Mouse (Mus musculus): Measurements from ENCODE around the gene Nr1i3. TPM values are rescaled to one million over a fixed set of nuclear protein-coding genes. Genes with fewer than 3 reads are reported as not detected.

The Nr1i3 gene
- polyA plus RNA-seq, 1 experiment from 2014 or later, result 0.35 TPM

DNA sequence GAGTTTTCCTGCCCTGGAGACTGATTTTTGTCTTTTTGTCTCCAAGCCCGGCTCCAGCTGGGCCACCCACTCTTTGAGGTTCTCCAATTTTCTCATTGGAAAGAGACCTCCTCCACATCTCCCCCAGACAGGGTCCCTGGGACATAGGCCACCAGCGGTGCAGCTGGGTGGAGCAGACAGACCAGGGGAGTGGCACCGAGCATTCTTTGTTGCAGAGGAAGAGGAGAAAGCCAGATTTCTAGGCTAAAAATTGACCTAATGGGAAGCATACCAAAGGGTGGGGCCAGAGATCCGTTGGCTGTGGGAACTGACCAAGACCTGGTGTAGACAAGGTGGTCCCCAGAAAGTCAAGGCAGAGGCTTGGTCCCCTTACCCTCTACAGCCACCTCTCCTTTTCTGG lies 34.1 kb downstream of the Nr1i3 start:
- Histone ChIP-seq H3K4me2 (peak overlapping the region; percentile 83), H3K9ac (no peak overlapping the region), H3K4me1 (replicated peaks) (peaks cover 58% of the 10 kb centered on the region), H3K4me3 (peak overlapping the region; percentile 70; the same call in 1 of the 2 replicates), H3K9me3 (replicated peaks) (no peaks in the 10 kb centered on the region), H3K36me3 (peaks cover 18% of the 10 kb centered on the region), H3K27me3 (peaks cover 3% of the 10 kb centered on the region; the same call in 1 of the 2 replicates), H3K27ac (peak overlapping the region; percentile 93)
- no peak for ATAC-seq (replicated peaks; ENCODE audit: insufficient number of reproducible peaks, insufficient read depth, low FRiP score, low read depth)
- 27% methylated on average over 4 of the region's 4 CpGs for WGBS

DNA sequence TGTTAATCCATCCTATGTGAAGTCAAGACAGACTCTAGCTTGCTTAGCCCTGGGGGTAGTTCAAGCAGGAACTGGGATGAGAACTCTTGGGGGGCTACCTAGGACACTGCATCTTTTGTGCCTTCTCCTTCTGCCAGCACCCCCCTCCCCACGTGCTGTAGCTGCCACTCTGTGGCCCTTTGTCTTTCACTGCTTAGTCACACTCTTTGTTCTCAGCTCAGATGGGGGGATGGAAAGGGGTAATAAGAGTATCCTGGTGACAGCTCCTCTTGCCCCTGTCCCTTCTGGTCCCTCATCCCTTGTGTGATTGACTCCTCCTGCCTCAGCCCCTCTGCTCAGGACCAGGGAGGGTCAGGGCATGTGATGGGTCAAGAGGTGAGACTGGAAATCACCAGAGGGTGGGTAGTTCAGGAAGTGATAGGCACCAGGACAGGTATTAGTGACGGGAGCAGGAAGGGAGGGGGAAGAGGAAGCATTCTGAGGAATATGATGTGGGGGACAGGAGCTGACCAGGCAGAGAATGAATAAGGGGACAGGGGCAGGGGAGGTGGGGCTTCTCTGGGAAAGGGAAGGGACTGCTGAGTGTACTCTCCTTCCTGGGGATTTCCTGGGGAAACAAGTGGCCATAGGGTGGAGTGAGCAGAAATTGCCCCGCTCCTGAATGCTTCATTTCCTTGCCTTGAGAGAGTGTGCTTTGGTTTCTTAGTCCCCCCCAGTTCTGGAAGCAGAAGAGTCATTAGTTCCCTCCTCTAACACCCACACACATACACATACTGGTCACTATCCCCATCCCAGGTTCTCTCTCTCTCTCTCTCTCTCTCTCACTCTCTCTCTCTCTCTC lies 34.8 kb downstream of the Nr1i3 start:
- Histone ChIP-seq H3K4me1 (replicated peaks) (peaks cover 58% of the 10 kb centered on the region), H3K36me3 (peaks cover 11% of the 10 kb centered on the region), H3K27me3 (peaks cover 3% of the 10 kb centered on the region; the same call in 1 of the 2 replicates), H3K4me3 (no peak overlapping the region), H3K9ac (no peak overlapping the region), H3K9me3 (replicated peaks) (no peaks in the 10 kb centered on the region), H3K27ac (peak overlapping the region; percentile 93), H3K4me2 (peak overlapping the region; percentile 83; the same call in 1 of the 2 replicates)
- ATAC-seq (replicated peaks; ENCODE audit: insufficient number of reproducible peaks, insufficient read depth, low FRiP score, low read depth), result no peak
- whole genome bisulfite sequencing, result 47% methylated on average over 3 of the region's 3 CpGs

DNA sequence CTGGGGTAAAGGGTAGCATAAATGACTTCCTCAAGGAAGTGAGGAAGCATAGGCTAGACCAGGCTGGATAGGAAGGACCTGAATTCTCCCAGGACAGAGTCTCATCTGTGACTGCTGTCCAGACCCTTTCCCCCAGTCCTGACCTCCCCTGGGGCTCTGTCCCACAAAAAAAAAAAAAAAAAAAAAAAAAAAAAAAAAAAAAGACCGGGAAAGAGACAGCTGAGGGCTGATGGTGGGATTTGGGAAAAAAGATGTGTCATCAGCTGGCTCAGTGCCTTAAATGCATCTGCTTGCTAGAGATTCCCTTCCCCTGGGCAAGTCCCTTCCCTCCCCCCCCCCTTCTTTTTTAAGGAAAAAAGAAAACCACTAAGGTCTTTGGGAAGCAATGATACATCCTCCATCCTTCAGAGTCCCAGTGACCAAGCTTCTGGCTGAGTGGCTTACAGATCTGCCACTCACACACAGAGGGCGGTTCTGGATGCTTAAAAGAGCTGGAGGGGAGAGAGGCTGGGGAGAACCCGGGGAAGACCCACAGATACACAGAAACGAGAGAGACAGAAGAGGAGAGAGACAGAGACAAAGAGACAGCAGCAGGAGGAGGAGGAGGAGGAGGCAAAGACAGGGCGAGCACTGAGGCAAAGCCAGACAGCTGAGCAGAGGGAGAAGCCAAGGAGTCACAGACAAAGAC lies 36.3 kb downstream of the Nr1i3 start, which contains the start of gene Adamts4:
Adamts4 (plus strand) TSS at position 509 of the 688 bp plus-strand sequence.
- 20% methylated on average over 5 of the region's 5 CpGs for WGBS
- Histone ChIP-seq H3K9me3 (replicated peaks) (no peaks in the 10 kb centered on the region), H3K27me3 (peaks cover 3% of the 10 kb centered on the region; the same call in 1 of the 2 replicates), H3K4me1 (replicated peaks) (peaks cover 57% of the 10 kb centered on the region), H3K9ac (peak within 1 kb of the TSS; percentile 43), H3K4me3 (peak within 1 kb of the TSS; percentile 42), H3K27ac (peak within 1 kb of the TSS; percentile 93), H3K4me2 (peak within 1 kb of the TSS; percentile 63), H3K36me3 (peaks cover 7% of the 10 kb centered on the region; the same call in 1 of the 2 replicates)
- no peak for ATAC-seq (replicated peaks; ENCODE audit: insufficient number of reproducible peaks, insufficient read depth, low FRiP score, low read depth)

DNA sequence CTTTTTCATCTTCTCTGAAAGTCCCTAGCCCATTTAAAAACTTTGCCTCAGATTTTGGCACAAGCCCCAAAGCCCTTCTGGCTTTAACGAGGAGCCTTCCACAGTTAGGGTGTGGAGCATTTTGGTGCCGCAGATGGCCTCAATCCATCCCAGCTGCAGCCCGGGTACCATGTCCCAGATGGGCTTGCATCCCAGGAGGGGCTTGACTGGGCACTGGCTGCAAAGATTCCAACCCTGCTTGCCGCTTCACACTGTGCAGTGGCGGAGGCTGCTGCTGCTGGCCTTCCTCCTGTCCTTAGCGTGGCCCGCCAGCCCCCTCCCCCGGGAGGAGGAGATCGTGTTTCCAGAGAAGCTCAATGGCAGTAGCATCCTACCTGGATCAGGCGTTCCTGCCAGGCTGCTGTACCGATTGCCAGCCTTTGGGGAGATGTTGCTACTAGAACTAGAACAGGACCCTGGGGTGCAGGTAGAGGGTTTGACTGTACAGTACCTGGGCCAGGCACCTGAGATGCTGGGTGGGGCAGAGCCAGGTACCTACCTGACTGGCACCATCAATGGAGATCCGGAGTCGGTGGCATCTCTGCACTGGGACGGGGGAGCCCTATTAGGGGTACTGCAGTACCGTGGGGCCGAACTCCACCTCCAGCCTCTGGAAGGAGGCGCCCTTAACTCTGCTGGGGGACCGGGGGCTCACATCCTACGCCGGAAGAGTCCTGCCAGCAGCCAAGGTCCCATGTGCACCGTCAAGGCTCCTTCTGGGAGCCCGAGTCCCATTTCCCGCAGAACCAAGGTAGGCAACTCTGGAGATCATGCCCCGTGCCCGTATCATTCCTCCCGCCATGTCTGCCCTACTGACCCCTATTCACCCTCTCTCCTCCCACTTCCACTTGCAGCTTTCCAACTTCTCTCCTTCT lies 37.2 kb downstream of the Nr1i3 start, which contains the start of gene Ndufs2:
Ndufs2 (minus strand) TSS at position 709 of the 914 bp plus-strand sequence.
- H3K27ac ChIP-seq, result peak within 1 kb of the TSS; percentile 77
- no peak for ATAC-seq (replicated peaks; ENCODE audit: insufficient number of reproducible peaks, insufficient read depth, low FRiP score, low read depth)
- peaks cover 48% of the 10 kb centered on the region for H3K4me1 ChIP-seq (replicated peaks)
- WGBS, result 22% methylated on average over 26 of the region's 26 CpGs
- H3K9ac ChIP-seq, result peak within 1 kb of the TSS; percentile 43
- H3K9me3 ChIP-seq (replicated peaks), result no peaks in the 10 kb centered on the region
- H3K4me3 ChIP-seq, result peak within 1 kb of the TSS; percentile 42
- H3K27me3 ChIP-seq, result peaks cover 3% of the 10 kb centered on the region; the same call in 1 of the 2 replicates
- H3K4me2 ChIP-seq, result peak within 1 kb of the TSS; percentile 63
- no peaks in the 10 kb centered on the region for H3K36me3 ChIP-seq

DNA sequence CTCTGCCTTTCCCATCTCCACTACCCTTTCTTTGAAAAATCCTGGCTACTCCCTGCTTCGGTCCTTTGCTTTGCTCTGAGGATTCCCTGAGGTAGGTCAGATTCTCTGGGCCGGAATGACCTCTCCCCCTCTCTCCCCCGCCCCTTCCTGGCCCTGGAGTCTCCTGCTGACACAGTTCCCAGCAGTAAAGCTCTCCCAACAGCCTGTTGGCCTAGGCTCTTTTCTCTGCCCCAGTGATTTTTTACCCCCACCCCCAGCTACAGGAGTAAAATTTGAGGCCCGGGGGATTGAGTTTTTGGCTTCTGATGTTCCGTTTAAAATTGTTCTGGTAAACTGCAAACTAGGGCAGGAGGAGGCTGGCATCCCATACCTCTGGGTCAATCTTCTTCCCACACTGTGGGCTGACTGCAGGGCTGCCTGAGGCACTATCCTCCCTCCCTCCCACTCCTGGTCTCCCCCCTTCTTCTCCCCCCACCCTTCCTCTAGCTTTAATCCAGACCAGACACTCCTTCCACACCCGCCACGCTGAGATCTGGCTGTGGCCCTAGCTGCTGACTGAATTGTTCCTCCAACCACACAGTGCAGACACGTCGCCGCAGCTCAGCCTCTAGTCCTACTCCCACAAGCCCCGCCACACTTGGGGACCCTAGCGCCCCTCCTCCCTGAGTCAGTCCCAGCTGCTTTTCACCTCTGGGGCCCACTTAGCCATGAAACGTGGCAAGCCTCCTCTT lies 38.0 kb downstream of the Nr1i3 start:
- Histone ChIP-seq H3K4me3 (peak overlapping the region; percentile 42), H3K36me3 (no peaks in the 10 kb centered on the region), H3K4me1 (replicated peaks) (peaks cover 44% of the 10 kb centered on the region), H3K9ac (peak overlapping the region; percentile 43), H3K4me2 (peak overlapping the region; percentile 63), H3K27me3 (peaks cover 3% of the 10 kb centered on the region; the same call in 1 of the 2 replicates), H3K27ac (peak overlapping the region; percentile 77), H3K9me3 (replicated peaks) (no peaks in the 10 kb centered on the region)
- 20% methylated on average over 13 of the region's 13 CpGs for WGBS
- peak; percentile 27; the same call in 1 of the 2 replicates for ATAC-seq (replicated peaks; ENCODE audit: insufficient number of reproducible peaks, insufficient read depth, low FRiP score, low read depth)

DNA sequence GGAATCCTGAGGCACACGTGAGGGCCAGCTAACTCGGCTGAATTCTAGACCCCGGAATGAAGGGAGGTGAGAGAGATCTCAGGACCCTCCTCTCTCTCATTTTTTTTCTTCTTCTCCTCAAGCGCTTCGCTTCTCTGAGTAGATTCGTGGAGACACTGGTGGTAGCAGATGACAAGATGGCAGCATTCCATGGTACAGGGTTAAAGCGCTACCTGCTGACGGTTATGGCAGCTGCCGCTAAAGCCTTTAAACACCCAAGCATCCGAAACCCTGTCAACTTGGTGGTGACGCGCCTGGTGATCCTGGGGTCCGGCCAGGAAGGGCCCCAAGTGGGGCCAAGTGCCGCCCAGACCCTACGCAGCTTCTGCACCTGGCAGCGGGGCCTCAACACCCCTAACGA lies 38.6 kb downstream of the Nr1i3 start:
- H3K9ac ChIP-seq, result peak overlapping the region; percentile 43
- H3K27ac ChIP-seq, result peak overlapping the region; percentile 77
- peak overlapping the region; percentile 63 for H3K4me2 ChIP-seq
- H3K4me3 ChIP-seq, result peak overlapping the region; percentile 42
- 58% methylated on average over 17 of the region's 17 CpGs for WGBS
- peaks cover 42% of the 10 kb centered on the region for H3K4me1 ChIP-seq (replicated peaks)
- H3K36me3 ChIP-seq, result no peaks in the 10 kb centered on the region
- peaks cover 3% of the 10 kb centered on the region; the same call in 1 of the 2 replicates for H3K27me3 ChIP-seq
- no peaks in the 10 kb centered on the region for H3K9me3 ChIP-seq (replicated peaks)
- no peak for ATAC-seq (replicated peaks; ENCODE audit: insufficient number of reproducible peaks, insufficient read depth, low FRiP score, low read depth)

DNA sequence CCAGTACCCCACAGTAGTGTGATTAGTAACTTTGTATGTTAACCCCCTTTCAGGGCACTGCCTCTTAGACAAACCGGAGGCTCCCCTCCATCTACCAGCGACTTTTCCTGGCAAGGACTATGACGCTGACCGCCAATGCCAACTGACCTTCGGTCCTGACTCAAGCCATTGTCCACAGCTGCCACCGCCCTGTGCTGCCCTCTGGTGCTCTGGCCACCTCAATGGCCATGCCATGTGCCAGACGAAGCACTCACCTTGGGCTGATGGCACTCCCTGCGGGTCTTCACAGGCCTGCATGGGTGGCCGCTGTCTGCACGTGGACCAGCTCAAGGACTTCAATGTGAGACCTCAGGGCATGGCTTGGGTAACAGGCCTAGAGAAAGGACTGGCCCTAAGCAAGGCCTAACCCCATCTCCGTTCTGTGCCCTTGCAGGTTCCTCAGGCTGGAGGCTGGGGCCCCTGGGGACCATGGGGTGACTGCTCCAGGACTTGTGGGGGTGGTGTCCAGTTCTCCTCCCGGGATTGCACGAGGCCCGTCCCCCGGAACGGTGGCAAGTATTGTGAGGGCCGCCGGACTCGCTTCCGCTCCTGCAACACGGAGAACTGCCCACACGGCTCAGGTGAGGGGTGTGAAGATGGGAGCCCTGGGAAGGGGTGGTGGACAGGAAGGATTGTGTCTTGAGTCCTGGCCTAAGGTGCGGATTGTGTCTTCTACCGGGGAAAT lies 42.5 kb downstream of the Nr1i3 start:
- no peaks in the 10 kb centered on the region; the same call in 1 of the 2 replicates for H3K36me3 ChIP-seq
- no peak overlapping the region for H3K9ac ChIP-seq
- H3K4me2 ChIP-seq, result no peak overlapping the region
- no peak for ATAC-seq (replicated peaks; ENCODE audit: insufficient number of reproducible peaks, insufficient read depth, low FRiP score, low read depth)
- peaks cover 24% of the 10 kb centered on the region for H3K4me1 ChIP-seq (replicated peaks)
- 85% methylated on average over 24 of the region's 24 CpGs for whole genome bisulfite sequencing
- H3K9me3 ChIP-seq (replicated peaks), result no peaks in the 10 kb centered on the region
- no peaks in the 10 kb centered on the region for H3K27me3 ChIP-seq
- H3K4me3 ChIP-seq, result no peak overlapping the region
- H3K27ac ChIP-seq, result no peak overlapping the region

DNA sequence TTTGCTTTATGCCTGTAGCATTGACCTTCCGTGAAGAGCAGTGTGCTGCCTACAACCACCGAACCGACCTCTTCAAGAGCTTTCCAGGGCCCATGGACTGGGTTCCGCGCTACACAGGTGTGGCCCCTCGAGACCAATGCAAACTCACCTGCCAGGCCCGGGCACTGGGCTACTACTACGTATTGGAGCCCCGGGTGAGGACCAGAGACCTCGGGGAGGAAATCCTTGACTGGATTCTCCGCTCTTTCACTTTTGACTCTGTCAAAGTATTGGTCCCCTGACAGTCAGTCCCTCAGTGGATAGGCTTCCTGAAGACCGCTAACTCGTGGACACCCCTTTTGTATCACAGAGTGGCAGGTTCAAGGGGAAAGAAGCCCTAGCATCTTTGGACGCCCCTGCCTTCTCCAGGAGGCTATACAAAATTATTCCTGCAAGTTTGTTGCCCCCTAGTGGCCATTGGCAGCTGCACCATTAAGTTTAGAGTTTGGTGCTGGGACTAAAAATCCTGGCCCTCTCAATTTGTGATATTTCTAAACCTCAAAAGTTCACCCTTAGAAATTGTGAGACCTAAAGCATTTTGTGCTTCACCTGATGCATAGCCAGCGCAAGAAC lies 43.3 kb downstream of the Nr1i3 start:
- H3K4me1 ChIP-seq (replicated peaks), result peaks cover 18% of the 10 kb centered on the region
- 53% methylated on average over 15 of the region's 15 CpGs for WGBS

DNA sequence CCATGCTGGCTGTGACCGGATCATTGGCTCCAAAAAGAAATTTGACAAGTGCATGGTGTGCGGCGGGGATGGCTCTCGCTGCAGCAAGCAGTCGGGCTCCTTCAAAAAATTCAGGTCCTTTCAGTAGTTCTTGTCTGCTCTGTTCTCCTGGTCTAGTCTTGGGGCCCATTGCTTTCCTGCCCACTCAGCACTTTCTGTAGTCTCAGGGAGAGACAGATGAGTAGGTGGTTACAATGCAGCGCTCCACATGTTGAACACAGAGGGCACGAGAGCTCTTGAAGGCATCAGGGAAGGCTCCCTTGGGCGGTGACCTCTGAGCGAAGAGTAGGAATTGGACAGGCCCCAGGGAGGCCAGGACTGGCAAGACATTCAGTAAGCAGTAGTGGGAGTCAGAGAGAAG lies 44.0 kb downstream of the Nr1i3 start:
- WGBS, result 83% methylated on average over 9 of the region's 9 CpGs
- peaks cover 17% of the 10 kb centered on the region for H3K4me1 ChIP-seq (replicated peaks)
- no peak overlapping the region for H3K4me3 ChIP-seq
- H3K27ac ChIP-seq, result no peak overlapping the region
- no peaks in the 10 kb centered on the region; the same call in 1 of the 2 replicates for H3K36me3 ChIP-seq
- H3K9me3 ChIP-seq (replicated peaks), result no peaks in the 10 kb centered on the region
- no peak overlapping the region for H3K4me2 ChIP-seq
- no peaks in the 10 kb centered on the region for H3K27me3 ChIP-seq
- no peak for ATAC-seq (replicated peaks; ENCODE audit: insufficient number of reproducible peaks, insufficient read depth, low FRiP score, low read depth)
- no peak overlapping the region for H3K9ac ChIP-seq

More for the DNA sequence above, 43.3 kb downstream of the Nr1i3 start:
- Histone ChIP-seq H3K9ac (no peak overlapping the region), H3K27me3 (no peaks in the 10 kb centered on the region), H3K4me2 (no peak overlapping the region), H3K36me3 (no peaks in the 10 kb centered on the region; the same call in 1 of the 2 replicates), H3K4me3 (no peak overlapping the region), H3K9me3 (replicated peaks) (no peaks in the 10 kb centered on the region), H3K27ac (no peak overlapping the region)
- no peak for ATAC-seq (replicated peaks; ENCODE audit: insufficient number of reproducible peaks, insufficient read depth, low FRiP score, low read depth)

Measured in heart, embryonic 15.5 days (tissue).